Mouse (Mus musculus): ENCODE results near the gene Sdhaf4. TPM values are rescaled to one million over a fixed set of nuclear protein-coding genes. Genes with fewer than 3 reads are reported as not detected.

Gene Sdhaf4
- 79.0 and 86.3 TPM in 2 replicates for polyA plus RNA-seq (2015; fragmentation: Nextera tagmentation; extraction: Ambion mirVana)

- peaks cover 5% of the 10 kb centered on the region for H3K4me1 ChIP-seq
- peak within 1 kb of the TSS; percentile 80 for H3K9ac ChIP-seq
- H3K27ac ChIP-seq: peak within 1 kb of the TSS; percentile 86
- no peaks in the 10 kb centered on the region for H3K9me3 ChIP-seq
- WGBS: 2% methylated on average over 47 of the region's 47 CpGs
- H3K27me3 ChIP-seq: no peaks in the 10 kb centered on the region
- peaks cover 20% of the 10 kb centered on the region for H3K36me3 ChIP-seq
- ATAC-seq (ENCODE audit: low FRiP score, low read depth): peak; percentile 96
- peak within 1 kb of the TSS; percentile 65 for H3K4me2 ChIP-seq (replicated peaks)
- H3K4me3 ChIP-seq: peak within 1 kb of the TSS; percentile 63
Observed at GRCm38 (mm10) chr1:24005070-24005804, at the start of gene Sdhaf4. Gene Sdhaf4 (minus strand): TSS chr1:24005656.

- no peaks in the 10 kb centered on the region for H3K4me1 ChIP-seq
- no peak overlapping the region for H3K4me3 ChIP-seq
- ATAC-seq (ENCODE audit: low FRiP score, low read depth): no peak
- H3K36me3 ChIP-seq: peaks cover 24% of the 10 kb centered on the region
- 77% methylated on average over 6 of the region's 6 CpGs for WGBS
- H3K27me3 ChIP-seq: no peaks in the 10 kb centered on the region
- H3K9me3 ChIP-seq: no peaks in the 10 kb centered on the region
- no peak overlapping the region for H3K27ac ChIP-seq
- no peak overlapping the region for H3K4me2 ChIP-seq (replicated peaks)
- H3K9ac ChIP-seq: no peak overlapping the region
Observed at GRCm38 (mm10) chr1:24046730-24047510, 41.5 kb upstream of the Sdhaf4 start.

GRCm38 (mm10) chr1:24045627-24046026 is 40.2 kb upstream of the Sdhaf4 start:
- 84% methylated on average over 5 of the region's 5 CpGs for WGBS
- H3K9ac ChIP-seq: no peak overlapping the region
- H3K4me3 ChIP-seq: no peak overlapping the region
- peaks cover 27% of the 10 kb centered on the region for H3K36me3 ChIP-seq
- H3K27me3 ChIP-seq: no peaks in the 10 kb centered on the region
- no peaks in the 10 kb centered on the region for H3K9me3 ChIP-seq
- no peak for ATAC-seq (ENCODE audit: low FRiP score, low read depth)
- H3K27ac ChIP-seq: no peak overlapping the region
- no peak overlapping the region for H3K4me2 ChIP-seq (replicated peaks)
- no peaks in the 10 kb centered on the region for H3K4me1 ChIP-seq

GRCm38 (mm10) chr1:24043007-24043406 is 37.6 kb upstream of the Sdhaf4 start:
- no peak overlapping the region for H3K27ac ChIP-seq
- no peaks in the 10 kb centered on the region for H3K27me3 ChIP-seq
- H3K36me3 ChIP-seq: peaks cover 30% of the 10 kb centered on the region
- no peaks in the 10 kb centered on the region for H3K4me1 ChIP-seq
- no peak overlapping the region for H3K4me3 ChIP-seq
- ATAC-seq (ENCODE audit: low FRiP score, low read depth): no peak
- H3K9me3 ChIP-seq: no peaks in the 10 kb centered on the region
- H3K4me2 ChIP-seq (replicated peaks): no peak overlapping the region
- H3K9ac ChIP-seq: no peak overlapping the region
- WGBS: 81% methylated on average over 5 of the region's 5 CpGs

- H3K27me3 ChIP-seq: no peaks in the 10 kb centered on the region
- no peaks in the 10 kb centered on the region for H3K4me1 ChIP-seq
- peaks cover 25% of the 10 kb centered on the region for H3K36me3 ChIP-seq
- H3K9ac ChIP-seq: no peak overlapping the region
- no peak overlapping the region for H3K4me3 ChIP-seq
- 91% methylated on average over 2 of the region's 2 CpGs for WGBS
- H3K4me2 ChIP-seq (replicated peaks): no peak overlapping the region
- H3K9me3 ChIP-seq: no peaks in the 10 kb centered on the region
- no peak overlapping the region for H3K27ac ChIP-seq
- ATAC-seq (ENCODE audit: low FRiP score, low read depth): no peak
Observed at GRCm38 (mm10) chr1:24033759-24034423, 28.4 kb upstream of the Sdhaf4 start.

- Histone ChIP-seq H3K9ac (no peak overlapping the region), H3K9me3 (no peaks in the 10 kb centered on the region), H3K4me2 (replicated peaks) (no peak overlapping the region), H3K4me1 (no peaks in the 10 kb centered on the region), H3K27me3 (0 out of 2 replicates have a peak, but pooled peaks cover 4% of the 10 kb centered on the region), H3K27ac (no peak overlapping the region), H3K4me3 (no peak overlapping the region), H3K36me3 (peaks cover 17% of the 10 kb centered on the region)
- ATAC-seq (ENCODE audit: low FRiP score, low read depth): no peak
- 87% methylated on average over 6 of the region's 6 CpGs for WGBS
Observed at GRCm38 (mm10) chr1:24010821-24011220, 5.4 kb upstream of the Sdhaf4 start.

GRCm38 (mm10) chr1:24010016-24010415 is 4.6 kb upstream of the Sdhaf4 start:
- H3K9me3 ChIP-seq: no peaks in the 10 kb centered on the region
- H3K36me3 ChIP-seq: peaks cover 17% of the 10 kb centered on the region
- no peak overlapping the region for H3K27ac ChIP-seq
- no peaks in the 10 kb centered on the region for H3K4me1 ChIP-seq
- H3K27me3 ChIP-seq: 0 out of 2 replicates have a peak, but pooled peaks cover 4% of the 10 kb centered on the region
- no peak overlapping the region for H3K9ac ChIP-seq
- no peak for ATAC-seq (ENCODE audit: low FRiP score, low read depth)
- no peak overlapping the region for H3K4me3 ChIP-seq
- 91% methylated on average over 6 of the region's 6 CpGs for WGBS
- H3K4me2 ChIP-seq (replicated peaks): no peak overlapping the region

GRCm38 (mm10) chr1:24007621-24008020 is 2.2 kb upstream of the Sdhaf4 start:
- no peak for ATAC-seq (ENCODE audit: low FRiP score, low read depth)
- Histone ChIP-seq H3K36me3 (peaks cover 4% of the 10 kb centered on the region; the same call in 1 of the 2 replicates), H3K27ac (no peak overlapping the region), H3K4me2 (replicated peaks) (no peak overlapping the region), H3K27me3 (no peaks in the 10 kb centered on the region), H3K4me3 (no peak overlapping the region), H3K9ac (no peak overlapping the region), H3K9me3 (no peaks in the 10 kb centered on the region), H3K4me1 (peaks cover 5% of the 10 kb centered on the region)
- WGBS: 89% methylated on average over 8 of the region's 8 CpGs

- no peak overlapping the region for H3K4me2 ChIP-seq (replicated peaks)
- no peak for ATAC-seq (ENCODE audit: low FRiP score, low read depth)
- no peak overlapping the region for H3K27ac ChIP-seq
- H3K4me1 ChIP-seq: peaks cover 2% of the 10 kb centered on the region
- no peak overlapping the region for H3K4me3 ChIP-seq
- peaks cover 51% of the 10 kb centered on the region for H3K36me3 ChIP-seq
- no peaks in the 10 kb centered on the region for H3K9me3 ChIP-seq
- WGBS: 91% methylated on average over 5 of the region's 5 CpGs
- no peaks in the 10 kb centered on the region for H3K27me3 ChIP-seq
- H3K9ac ChIP-seq: no peak overlapping the region
Observed at GRCm38 (mm10) chr1:23999318-23999717, 6.1 kb downstream of the Sdhaf4 start.

- Histone ChIP-seq H3K9me3 (no peaks in the 10 kb centered on the region), H3K27me3 (no peaks in the 10 kb centered on the region), H3K4me1 (no peaks in the 10 kb centered on the region), H3K4me2 (replicated peaks) (no peak overlapping the region), H3K4me3 (no peak overlapping the region), H3K27ac (no peak overlapping the region), H3K36me3 (peaks cover 51% of the 10 kb centered on the region), H3K9ac (no peak overlapping the region)
- no peak for ATAC-seq (ENCODE audit: low FRiP score, low read depth)
- 91% methylated on average over 7 of the region's 7 CpGs for WGBS
Observed at GRCm38 (mm10) chr1:23998866-23999265, 6.6 kb downstream of the Sdhaf4 start.

GRCm38 (mm10) chr1:23998120-23998810 is 7.2 kb downstream of the Sdhaf4 start:
- ATAC-seq (ENCODE audit: low FRiP score, low read depth): no peak
- WGBS: 93% methylated on average over 7 of the region's 7 CpGs
- Histone ChIP-seq H3K9ac (no peak overlapping the region), H3K4me3 (no peak overlapping the region), H3K27ac (no peak overlapping the region), H3K9me3 (no peaks in the 10 kb centered on the region), H3K27me3 (no peaks in the 10 kb centered on the region), H3K4me2 (replicated peaks) (no peak overlapping the region), H3K4me1 (no peaks in the 10 kb centered on the region), H3K36me3 (peaks cover 51% of the 10 kb centered on the region)

All from limb, embryonic 13.5 days (tissue).